Comparison of ENCODE assay signal across 12 mouse cellular contexts in genomic region chr11:62614876-62615410, GRCm38 (mm10). TPM values are rescaled to one million over a fixed set of nuclear protein-coding genes. Genes with fewer than 3 reads are reported as not detected.
DNase-seq lines count a peak whose midpoint lies in the region; ATAC-seq and TF ChIP-seq lines count a peak whose summit lies in the region.
"Had no signal": no experiment of that assay in that cellular context is flagged by ENCODE, and none has a peak within 500 bp of the region (broad histone marks: within the 10 kb centered on the region; RNA-seq: fewer than 3 reads in every experiment).

No protein-coding gene starts in this region.

- 84% methylated on average over 8 of the region's 8 CpGs for WGBS in kidney, embryonic 15.5 days
- 85% methylated on average over 8 of the region's 8 CpGs for WGBS in kidney, adult 2 months
- 74% methylated on average over 8 of the region's 8 CpGs for WGBS in forebrain, embryonic 15.5 days
- 89% methylated on average over 8 of the region's 8 CpGs for WGBS in limb, embryonic 12.5 days
- WGBS in olfactory bulb, adult 2 months: 59% methylated on average over 8 of the region's 8 CpGs

- ATAC-seq in kidney, embryonic 15.5 days (replicated peaks; ENCODE audit: low FRiP score): no peak
- no peak for ATAC-seq in forebrain, embryonic 15.5 days (replicated peaks)
- ATAC-seq in limb, embryonic 12.5 days (ENCODE audit: insufficient number of reproducible peaks, insufficient read depth, low FRiP score, low TSS enrichment, low read depth): no peak
- no peak for ATAC-seq in megakaryocyte-erythroid progenitor cell, adult 5-6 weeks (replicated peaks; ENCODE audit: low FRiP score, low TSS enrichment, poor library complexity, severe bottlenecking)

- TF ChIP-seq CTCF in kidney, adult 2 months (conservative IDR thresholded peaks at IDR 0.05; ENCODE audit: insufficient read depth, insufficient read length, low read depth, low read length): no peak
- no peak for TF ChIP-seq CTCF in olfactory bulb, adult 2 months (IDR thresholded peaks at IDR 0.05; ENCODE audit: insufficient read depth, low read depth, low read length)
- TF ChIP-seq CTCF in gastrocnemius, adult 2 months (IDR thresholded peaks at IDR 0.05): no peak

- H3K9ac ChIP-seq in kidney, embryonic 15.5 days: no peak overlapping the region
- no peak overlapping the region for H3K9ac ChIP-seq in forebrain, embryonic 15.5 days (replicated peaks)
- peak overlapping the region; percentile 44; the same call in 1 of the 2 replicates for H3K9ac ChIP-seq in limb, embryonic 12.5 days (replicated peaks)
- H3K9ac ChIP-seq: lung, embryonic 15.5 days had no signal

- 0 out of 2 replicates have a peak overlapping the region, but pooled peaks have one; percentile 79 for H3K27ac ChIP-seq in kidney, embryonic 15.5 days
- no peak overlapping the region for H3K27ac ChIP-seq in kidney, adult 2 months (ENCODE audit: insufficient read depth, low read depth, low read length)
- H3K27ac ChIP-seq in forebrain, embryonic 15.5 days (replicated peaks): peak overlapping the region; percentile 87
- H3K27ac ChIP-seq in limb, embryonic 12.5 days: peak overlapping the region; percentile 77
- peak overlapping the region; percentile 83; the same call in 1 of the 2 replicates for H3K27ac ChIP-seq in olfactory bulb, adult 2 months (ENCODE audit: insufficient read depth, low read depth, low read length)
- H3K27ac ChIP-seq in gastrocnemius, adult 2 months: no peak overlapping the region

- no peaks in the 10 kb centered on the region for H3K9me3 ChIP-seq in kidney, embryonic 15.5 days (replicated peaks)
- no peaks in the 10 kb centered on the region for H3K9me3 ChIP-seq in forebrain, embryonic 15.5 days
- H3K9me3 ChIP-seq in limb, embryonic 12.5 days: no peaks in the 10 kb centered on the region
- H3K9me3 ChIP-seq: lung, embryonic 15.5 days had no signal

- H3K4me1 ChIP-seq in kidney, embryonic 15.5 days: peaks cover 17% of the 10 kb centered on the region
- no peaks in the 10 kb centered on the region for H3K4me1 ChIP-seq in kidney, adult 2 months (ENCODE audit: control insufficient read depth, insufficient read depth, low read length)
- peaks cover 27% of the 10 kb centered on the region for H3K4me1 ChIP-seq in forebrain, embryonic 15.5 days
- peaks cover 18% of the 10 kb centered on the region for H3K4me1 ChIP-seq in limb, embryonic 12.5 days (replicated peaks)
- peaks cover 17% of the 10 kb centered on the region for H3K4me1 ChIP-seq in olfactory bulb, adult 2 months (ENCODE audit: control insufficient read depth, insufficient read depth, low read length)

- no peak overlapping the region for H3K4me3 ChIP-seq in kidney, embryonic 15.5 days (replicated peaks)
- H3K4me3 ChIP-seq in kidney, adult 2 months (ENCODE audit: insufficient read depth, low read depth, low read length): no peak overlapping the region
- no peak overlapping the region for H3K4me3 ChIP-seq in forebrain, embryonic 15.5 days
- no peak overlapping the region for H3K4me3 ChIP-seq in limb, embryonic 12.5 days (replicated peaks)
- no peak overlapping the region for H3K4me3 ChIP-seq in olfactory bulb, adult 2 months (ENCODE audit: insufficient read depth, low read depth, low read length)
- no peak overlapping the region for H3K4me3 ChIP-seq in gastrocnemius, adult 2 months
- H3K4me3 ChIP-seq: lung, embryonic 15.5 days had no signal

- H3K4me2 ChIP-seq in kidney, embryonic 15.5 days: no peak overlapping the region
- no peak overlapping the region for H3K4me2 ChIP-seq in forebrain, embryonic 15.5 days (replicated peaks)
- no peak overlapping the region for H3K4me2 ChIP-seq in limb, embryonic 12.5 days
- H3K4me2 ChIP-seq: lung, embryonic 15.5 days had no signal

- peaks cover 51% of the 10 kb centered on the region for H3K36me3 ChIP-seq in kidney, embryonic 15.5 days
- H3K36me3 ChIP-seq in kidney, adult 2 months (ENCODE audit: control insufficient read depth, insufficient read depth, low read length): no peaks in the 10 kb centered on the region
- no peaks in the 10 kb centered on the region for H3K36me3 ChIP-seq in forebrain, embryonic 15.5 days
- H3K36me3 ChIP-seq in limb, embryonic 12.5 days: peaks cover 62% of the 10 kb centered on the region

- DNase-seq in kidney, adult 2 months: no peak
- DNase-seq in gastrocnemius, adult 2 months: no peak
- DNase-seq: adrenal gland, postnatal 36 days; cerebellum, adult 9-10 months; thymus, postnatal 36 days had no signal

- no peak for TF ChIP-seq POLR2A in kidney, adult 2 months (IDR thresholded peaks at IDR 0.05; ENCODE audit: low read depth, low read length)
- no peak for TF ChIP-seq POLR2A in olfactory bulb, adult 2 months (IDR thresholded peaks at IDR 0.05; ENCODE audit: insufficient read depth, low read depth, low read length)

- H3K27me3 ChIP-seq in kidney, embryonic 15.5 days: no peaks in the 10 kb centered on the region
- no peaks in the 10 kb centered on the region for H3K27me3 ChIP-seq in kidney, adult 2 months (replicated peaks; ENCODE audit: control insufficient read depth, insufficient read depth, low read length)
- no peaks in the 10 kb centered on the region for H3K27me3 ChIP-seq in forebrain, embryonic 15.5 days
- H3K27me3 ChIP-seq in limb, embryonic 12.5 days: no peaks in the 10 kb centered on the region
- H3K27me3 ChIP-seq: CH12.LX; lung, embryonic 15.5 days had no signal

- intact Hi-C loops in gastrocnemius, adult 2 months (cut with DNase I): no loop called here

RNA-seq across cellular contexts. Expression of gene Lrrc75a, which starts 33.4 kb away (rescaled TPM):
- 14.3 and 15.7 TPM in 2 replicates for polyA plus RNA-seq in kidney, embryonic 15.5 days (2015; fragmentation: Nextera tagmentation; extraction: Ambion mirVana)
- 7.8 and 8.0 TPM in 2 replicates for polyA plus RNA-seq in kidney, adult 2 months (2012; rRNA removed)
- 11.1 and 11.3 TPM in 2 replicates for polyA plus RNA-seq in forebrain, embryonic 15.5 days (2015; fragmentation: Nextera tagmentation; extraction: Ambion mirVana)
- 19.2 and 23.2 TPM in 2 replicates for polyA plus RNA-seq in limb, embryonic 12.5 days (2016; fragmentation: Nextera tagmentation; extraction: Ambion mirVana)
- not detected in 2 replicates for polyA plus RNA-seq in olfactory bulb, adult 2 months (2012; ENCODE audit: insufficient read depth, insufficient read length, low replicate concordance, missing spikeins)
- 2.1 and 3.1 TPM in 2 replicates for total RNA-seq in megakaryocyte-erythroid progenitor cell, adult 5-6 weeks (2014; fragmentation: Nextera tagmentation)
- total RNA-seq in megakaryocyte-erythroid progenitor cell, adult 5-6 weeks (2017): 0.99 and 1.8 TPM in 2 replicates
- total RNA-seq in gastrocnemius, adult 2 months (2021): 1 to 10 TPM; 3.2 to 5.6 TPM

RNA-seq across cellular contexts. Expression of gene Mmgt2, which starts 33.5 kb away (rescaled TPM):
- 67.3 and 70.4 TPM in 2 replicates for polyA plus RNA-seq in kidney, embryonic 15.5 days (2015; fragmentation: Nextera tagmentation; extraction: Ambion mirVana)
- polyA plus RNA-seq in kidney, adult 2 months (2012; rRNA removed): 24.0 and 33.1 TPM in 2 replicates
- polyA plus RNA-seq in forebrain, embryonic 15.5 days (2015; fragmentation: Nextera tagmentation; extraction: Ambion mirVana): 26.2 and 30.7 TPM in 2 replicates
- 59.9 and 61.2 TPM in 2 replicates for polyA plus RNA-seq in limb, embryonic 12.5 days (2016; fragmentation: Nextera tagmentation; extraction: Ambion mirVana)
- polyA plus RNA-seq in olfactory bulb, adult 2 months (2012; ENCODE audit: insufficient read depth, insufficient read length, low replicate concordance, missing spikeins): not detected in 2 replicates
- 16.4 and 29.7 TPM in 2 replicates for total RNA-seq in megakaryocyte-erythroid progenitor cell, adult 5-6 weeks (2014; fragmentation: Nextera tagmentation)
- total RNA-seq in megakaryocyte-erythroid progenitor cell, adult 5-6 weeks (2017): 9.1 and 14.8 TPM in 2 replicates
- 1 to 10 TPM; 2.9 to 3.5 TPM for total RNA-seq in gastrocnemius, adult 2 months (2021)

RNA-seq across cellular contexts. Expression of gene Trpv2, which starts 40.7 kb away (rescaled TPM):
- 3.5 and 6.4 TPM in 2 replicates for polyA plus RNA-seq in kidney, embryonic 15.5 days (2015; fragmentation: Nextera tagmentation; extraction: Ambion mirVana)
- polyA plus RNA-seq in kidney, adult 2 months (2012; rRNA removed): 2.6 and 4.1 TPM in 2 replicates
- polyA plus RNA-seq in forebrain, embryonic 15.5 days (2015; fragmentation: Nextera tagmentation; extraction: Ambion mirVana): 17.1 and 19.8 TPM in 2 replicates
- polyA plus RNA-seq in limb, embryonic 12.5 days (2016; fragmentation: Nextera tagmentation; extraction: Ambion mirVana): 0.88 and 1.2 TPM in 2 replicates
- polyA plus RNA-seq in olfactory bulb, adult 2 months (2012; ENCODE audit: insufficient read depth, insufficient read length, low replicate concordance, missing spikeins): not detected in 2 replicates
- total RNA-seq in megakaryocyte-erythroid progenitor cell, adult 5-6 weeks (2014; fragmentation: Nextera tagmentation): 31.3 and 45.4 TPM in 2 replicates
- total RNA-seq in megakaryocyte-erythroid progenitor cell, adult 5-6 weeks (2017): 12.2 and 25.6 TPM in 2 replicates
- total RNA-seq in gastrocnemius, adult 2 months (2021): 1 to 10 TPM in 1 of 2 experiments, under 1 TPM in 1; 0.89 to 1.1 TPM

Comparison
In these comparisons a context has a peak if more than half of its experiments do, and no peak if none do; other contexts are left out.
1. H3K27ac ChIP-seq: peak in kidney, embryonic 15.5 days (single experiment), forebrain, embryonic 15.5 days (single experiment), limb, embryonic 12.5 days (single experiment) and olfactory bulb, adult 2 months (single experiment); none in kidney, adult 2 months (single experiment) and gastrocnemius, adult 2 months (single experiment).
2. RNA of gene Mmgt2, which starts 33.5 kb away (polyA plus RNA-seq): 67.3 to 70.4 TPM in kidney, embryonic 15.5 days, 59.9 to 61.2 TPM in limb, embryonic 12.5 days, 26.2 to 30.7 TPM in forebrain, embryonic 15.5 days and 24.0 to 33.1 TPM in kidney, adult 2 months; not detected in olfactory bulb, adult 2 months; every median in the first group is over 10 times any median in the second.